Mouse (Mus musculus): ENCODE measurements around the gene Tmem104.

The Tmem104 gene

DNA sequence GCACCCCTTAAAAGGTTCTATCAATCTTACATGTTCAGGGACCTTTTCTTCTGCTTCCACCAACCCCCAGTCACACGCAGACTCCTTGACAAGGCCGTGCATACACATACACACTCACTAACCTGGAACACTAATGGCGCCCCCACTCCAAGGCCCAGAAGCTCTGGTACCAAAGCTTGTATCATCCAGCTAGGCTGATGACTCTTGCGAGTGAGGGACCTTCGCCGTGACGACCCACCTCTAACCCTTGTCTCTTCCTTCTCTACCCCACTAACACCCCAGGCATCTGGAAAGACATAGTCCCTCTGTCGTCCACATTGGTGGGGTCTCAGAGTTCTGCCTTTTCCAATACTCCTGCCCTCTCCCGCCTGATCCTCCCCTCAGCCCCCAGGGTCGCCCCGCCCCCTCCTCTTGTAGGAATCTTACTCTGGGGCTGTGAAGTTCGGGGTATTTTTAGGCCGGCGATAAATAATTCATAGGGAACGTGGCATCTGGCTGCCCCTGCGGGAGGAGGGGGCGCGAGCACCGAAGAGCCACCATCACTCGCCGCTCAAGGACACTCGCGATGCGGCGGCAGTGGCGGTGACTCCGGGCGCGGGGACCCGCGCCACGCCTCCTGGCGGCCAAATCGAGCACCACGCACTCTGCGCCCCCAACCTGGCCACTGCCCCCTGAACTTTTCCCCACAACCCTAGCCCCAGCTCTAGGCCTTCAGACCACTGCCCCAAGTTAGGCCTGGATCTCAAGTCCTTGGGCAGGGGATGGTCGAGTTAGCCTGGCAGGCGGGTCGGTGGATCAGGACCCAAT, 77.8 kb downstream of the Tmem104 start:
- no peak for DNase-seq (ENCODE audit: low spot score in 2 of 2)

DNA sequence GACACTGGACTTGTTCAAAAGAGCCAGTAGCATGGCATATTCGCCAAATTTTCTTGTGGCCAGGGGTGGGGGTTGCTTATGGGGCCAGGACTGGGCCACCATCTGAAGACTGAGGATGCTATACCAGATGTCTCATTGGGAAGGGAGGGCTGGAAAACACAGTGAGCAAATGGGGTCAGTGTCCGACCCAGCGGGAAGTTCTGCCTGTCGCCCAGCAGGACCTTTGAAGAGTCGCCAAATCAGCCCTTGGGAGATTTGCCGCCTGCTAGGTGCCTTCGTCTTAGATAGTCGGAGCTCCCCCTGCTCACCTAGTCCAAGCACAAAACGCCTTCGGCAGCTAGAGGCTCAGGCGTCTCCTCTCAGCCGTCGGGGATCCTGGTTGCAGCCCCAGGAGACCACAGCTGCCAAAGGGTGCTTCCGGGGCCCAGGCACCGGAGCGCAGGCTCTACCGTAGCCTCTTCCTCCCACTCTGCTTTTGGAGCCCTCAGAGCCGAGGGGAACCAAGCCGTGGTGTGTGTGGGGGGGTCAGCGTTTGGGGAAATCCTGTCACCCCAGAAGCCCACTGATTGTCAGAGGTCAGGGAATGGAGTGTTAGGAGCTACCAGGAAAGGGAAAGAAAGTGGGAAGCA, 78.6 kb downstream of the Tmem104 start:
- DNase-seq (ENCODE audit: low spot score in 2 of 2), result no peak

DNA sequence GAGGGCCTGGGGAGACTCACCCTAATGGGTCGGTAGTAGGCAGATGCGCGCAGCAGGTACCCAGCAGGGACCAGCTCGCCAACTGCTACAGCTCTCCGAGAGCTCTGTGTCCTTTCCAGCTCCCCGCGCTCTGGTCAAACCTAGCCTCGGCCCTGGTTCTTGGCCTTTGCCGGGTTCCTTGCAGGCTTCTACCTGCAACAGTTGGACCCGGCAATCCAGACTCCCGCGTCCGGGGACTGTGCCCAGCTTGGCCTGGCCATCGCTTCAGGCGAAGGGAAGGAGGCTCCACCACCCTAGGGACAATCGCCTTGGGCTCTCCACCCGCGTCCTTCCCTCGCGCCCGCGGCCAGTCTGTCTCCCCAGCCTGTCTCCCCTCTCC, 79.1 kb downstream of the Tmem104 start:
- DNase-seq (ENCODE audit: low spot score in 2 of 2), result no peak

DNA sequence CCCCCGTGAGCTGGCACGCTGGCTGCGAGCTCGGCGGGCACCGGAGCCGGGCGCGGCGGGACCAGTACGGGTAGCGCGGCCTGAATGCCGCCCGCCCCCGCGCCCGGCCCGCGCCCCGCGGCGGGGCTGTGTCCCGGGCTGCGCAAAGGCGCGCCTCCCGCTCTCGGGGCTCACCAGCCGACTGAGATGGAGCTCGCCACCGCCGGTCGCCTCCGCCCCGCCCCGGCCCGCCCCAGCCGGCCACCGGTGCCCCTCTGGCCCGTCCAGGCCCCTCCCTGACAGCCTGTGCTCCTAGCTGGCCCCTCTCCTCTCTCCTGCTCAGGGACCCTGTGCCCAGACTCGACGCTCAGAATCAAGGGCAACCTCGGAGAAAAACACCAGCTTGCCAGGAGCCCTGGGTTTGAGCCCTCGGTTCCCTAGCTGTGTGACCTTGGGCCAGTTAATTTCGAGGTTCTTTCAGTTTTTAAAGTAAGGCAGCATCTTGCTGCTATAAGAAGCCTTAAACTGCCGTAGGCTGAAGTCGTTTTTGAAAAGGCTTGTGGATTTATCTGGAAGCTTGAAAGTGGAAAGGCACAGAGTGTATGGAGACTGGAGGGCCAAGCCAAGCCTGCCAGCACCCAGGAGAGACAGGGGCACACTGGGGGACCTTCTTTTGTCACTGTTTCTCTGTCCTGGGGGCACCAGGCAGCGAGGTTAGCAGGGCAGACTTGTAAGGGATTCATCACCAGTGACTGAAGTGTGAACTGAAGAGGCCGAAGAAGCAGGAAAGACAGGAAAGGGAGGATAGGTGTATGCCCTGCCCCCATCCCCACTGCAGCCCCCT, 80.0 kb downstream of the Tmem104 start, which contains the start of gene Grin2c:
Grin2c (minus strand) TSS at position 183 of the 823 bp plus-strand sequence.
- no peak for DNase-seq (ENCODE audit: low spot score in 2 of 2)

DNA sequence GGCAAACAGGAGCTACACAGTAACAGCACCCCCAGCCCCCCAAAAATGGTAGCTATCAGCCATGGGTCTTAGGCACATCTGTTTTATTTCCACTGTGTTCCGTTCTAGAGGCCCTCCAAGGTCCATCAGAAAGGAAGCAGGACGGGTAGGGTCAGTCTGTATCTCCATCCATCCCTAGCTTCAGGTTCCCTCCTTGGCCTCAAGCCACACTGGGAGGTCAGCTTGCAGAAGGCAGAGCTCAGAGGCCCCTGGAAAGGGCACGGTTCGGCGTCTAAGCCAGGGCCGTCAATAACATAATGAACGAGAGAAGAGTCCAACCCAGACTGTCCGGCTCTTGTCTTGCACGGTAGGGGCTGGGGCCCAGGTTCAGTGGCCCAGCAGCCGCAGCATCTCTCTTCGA, 80.7 kb downstream of the Tmem104 start:
- no peak for DNase-seq (ENCODE audit: low spot score in 2 of 2)

DNA sequence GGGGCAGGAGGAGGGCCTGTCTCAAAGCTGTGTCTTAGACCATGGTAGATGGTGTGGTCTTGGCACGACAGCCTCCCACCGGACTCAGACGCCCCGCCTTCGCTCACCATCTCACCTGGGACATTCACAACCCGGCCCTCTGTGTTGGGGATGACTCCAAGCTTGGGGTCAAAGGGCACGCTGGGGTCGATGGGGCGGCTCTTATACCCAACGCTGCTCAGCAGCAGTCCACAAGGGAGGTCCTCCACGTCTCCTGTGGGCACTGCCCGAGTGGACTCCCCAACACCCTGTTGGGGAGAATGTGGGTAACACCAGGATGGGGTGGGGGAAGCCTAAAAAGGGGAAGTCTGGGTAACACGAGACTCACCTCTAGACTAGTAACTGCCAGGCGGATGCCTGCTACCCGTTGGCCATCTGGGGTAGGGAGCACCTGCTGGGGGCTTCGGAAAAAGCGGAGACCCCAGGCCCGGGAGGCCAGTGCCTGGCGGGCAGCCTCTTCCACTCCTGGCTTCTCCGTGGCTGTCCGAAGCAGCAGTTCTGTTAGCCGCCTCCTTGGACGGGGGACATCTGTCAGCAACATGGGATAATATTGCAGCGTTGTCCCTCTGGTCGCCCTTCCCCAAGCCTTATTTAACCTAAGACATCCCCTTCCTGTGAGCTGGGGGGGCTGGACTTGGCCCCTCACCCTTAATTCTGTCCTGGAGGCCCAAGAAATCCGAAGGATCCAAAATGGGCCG, 82.2 kb downstream of the Tmem104 start:
- no peak for DNase-seq (ENCODE audit: low spot score in 2 of 2)

DNA sequence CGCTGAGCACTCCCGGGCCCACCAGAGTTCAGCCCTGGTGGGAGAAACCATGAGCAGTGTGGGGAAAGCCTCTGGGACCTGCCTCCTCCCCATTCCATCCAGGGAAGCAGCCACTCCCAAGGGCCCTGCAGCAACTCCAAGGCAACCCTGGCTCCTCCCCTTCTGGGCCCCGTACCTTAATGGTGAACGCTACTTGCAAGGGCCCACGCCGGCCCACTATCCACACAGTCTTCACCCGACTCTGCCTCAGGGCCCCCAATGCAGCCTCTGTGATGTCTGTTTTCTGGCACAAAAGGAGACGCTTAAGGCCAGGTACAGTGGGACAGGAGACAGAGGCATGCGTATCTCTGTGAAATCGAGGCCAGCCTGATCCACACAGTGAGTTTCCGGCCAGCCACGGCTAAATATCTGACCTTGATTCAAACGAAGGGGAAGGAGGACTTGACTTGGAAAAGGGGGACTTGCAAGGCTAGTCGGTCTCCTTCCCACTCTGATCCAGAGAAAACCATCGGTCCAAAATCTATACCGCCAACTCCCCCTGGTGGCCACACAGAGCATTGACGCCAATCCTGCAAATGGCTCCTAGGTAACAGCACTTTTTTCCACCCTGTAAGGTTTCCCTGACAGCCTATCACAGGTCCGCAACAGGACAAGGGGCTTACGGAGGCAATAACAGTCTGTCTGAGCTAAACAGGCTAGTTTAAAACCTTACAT, 83.0 kb downstream of the Tmem104 start:
- DNase-seq (ENCODE audit: low spot score in 2 of 2), result peak; percentile 69 to 81

DNA sequence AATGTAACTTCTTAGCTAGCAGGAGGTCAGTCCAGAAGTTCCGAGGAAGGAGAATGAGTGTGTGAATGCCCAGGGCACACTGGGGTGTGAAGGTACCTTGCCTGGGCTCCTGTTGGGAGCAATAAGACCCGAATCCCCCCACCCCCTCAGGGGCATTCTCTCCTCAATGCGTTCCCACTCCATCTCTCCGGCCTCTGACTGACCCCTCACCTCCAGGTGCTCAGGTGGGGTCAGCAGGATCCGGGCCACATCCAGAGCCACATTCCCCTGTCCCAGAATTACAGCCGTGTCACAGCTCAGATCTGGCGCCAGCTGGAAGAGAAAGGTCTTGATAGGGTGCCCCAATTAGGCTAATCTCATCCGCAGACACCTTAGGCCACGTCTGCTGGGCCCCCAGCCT, 83.8 kb downstream of the Tmem104 start:
- DNase-seq (ENCODE audit: low spot score in 2 of 2), result no peak

DNA sequence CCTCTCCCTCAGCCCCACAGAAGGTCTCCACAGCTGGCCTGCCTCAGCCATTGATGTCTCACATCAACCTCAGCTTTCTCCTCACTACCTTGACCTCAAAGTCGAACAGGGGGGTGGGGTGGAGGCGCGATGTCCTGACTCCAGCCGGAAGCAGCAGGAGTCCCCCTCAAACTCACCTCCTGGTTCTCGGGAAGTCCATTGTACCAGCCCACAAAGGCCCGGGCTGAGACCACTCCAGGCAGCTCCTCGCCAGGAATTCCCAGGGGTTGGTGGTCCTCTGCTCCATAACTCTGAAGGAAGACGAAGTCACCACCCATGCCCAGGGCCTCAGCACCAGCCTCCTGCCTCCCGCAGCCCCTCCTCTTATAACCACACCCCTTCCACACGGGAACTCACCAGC, 84.2 kb downstream of the Tmem104 start:
- DNase-seq (ENCODE audit: low spot score in 2 of 2), result no peak

DNA sequence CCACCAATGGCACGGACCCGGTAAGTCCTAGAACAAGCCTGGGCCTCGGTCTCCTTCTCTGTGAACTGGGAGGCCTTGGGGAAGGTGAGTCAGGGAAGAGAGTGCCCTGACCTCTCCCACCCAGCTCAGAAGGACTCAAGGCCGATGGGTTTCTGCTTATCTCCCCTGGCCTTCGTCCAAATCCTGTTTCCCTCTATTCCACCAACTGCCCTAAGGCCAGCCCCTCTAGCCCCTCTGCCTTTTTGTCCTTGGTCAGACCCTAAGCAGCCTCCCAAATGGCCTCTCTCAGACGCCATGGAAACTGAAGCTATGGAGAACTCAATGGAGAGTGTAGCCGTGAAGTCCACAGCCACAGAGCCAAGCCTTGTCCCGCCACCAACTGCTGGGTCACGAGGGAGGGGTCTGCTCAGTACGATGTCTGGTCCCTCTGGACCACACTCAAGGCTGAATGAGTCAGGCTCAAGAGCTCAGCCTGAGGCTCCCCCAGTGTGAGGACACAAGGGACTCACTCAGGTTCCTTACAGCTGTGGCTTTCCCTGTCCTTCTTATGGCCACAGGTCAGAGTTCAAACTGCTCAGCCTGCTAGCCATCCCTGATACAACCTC, 85.7 kb downstream of the Tmem104 start:
- no peak for DNase-seq (ENCODE audit: low spot score in 2 of 2)

DNA sequence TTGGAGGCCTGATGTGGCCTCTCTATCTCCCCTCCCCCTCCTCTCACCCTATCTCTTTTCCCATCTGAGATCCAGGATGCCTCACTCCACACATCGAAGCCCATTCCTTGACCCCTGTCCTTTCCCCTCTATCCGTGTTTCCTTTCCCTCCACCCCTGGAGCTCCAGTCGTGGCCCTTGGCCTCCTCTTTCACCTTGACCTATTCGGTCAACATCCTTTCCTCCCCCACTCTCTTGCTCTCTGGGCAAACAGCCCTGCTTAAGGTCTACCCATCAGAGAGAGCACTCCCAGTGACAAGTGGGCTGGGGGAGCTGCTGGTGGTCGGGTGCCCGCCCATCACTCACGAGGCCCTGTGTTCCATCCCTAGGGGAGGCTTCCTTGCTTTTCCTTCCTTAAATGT, 86.4 kb downstream of the Tmem104 start:
- no peak for DNase-seq (ENCODE audit: low spot score in 2 of 2)

DNA sequence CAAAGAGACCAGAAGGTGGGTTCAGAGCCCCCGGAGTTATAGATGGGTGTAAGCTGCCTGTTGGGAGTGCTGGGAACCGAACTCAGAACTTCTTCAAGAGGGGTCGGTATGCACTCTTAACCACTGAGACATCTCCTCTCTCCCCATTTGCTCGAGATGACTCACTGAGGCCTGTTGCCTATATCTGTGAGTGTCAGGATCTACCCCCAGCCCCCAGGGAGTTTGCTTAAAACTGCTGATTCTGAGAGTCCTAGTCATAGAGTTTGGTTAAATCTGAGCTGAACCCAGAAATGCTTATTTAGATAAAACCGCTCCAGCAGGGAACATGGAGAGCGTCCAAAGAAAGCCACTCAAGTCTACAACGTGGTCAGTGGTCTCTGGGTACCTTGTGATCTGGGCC, 86.9 kb downstream of the Tmem104 start:
- no peak for DNase-seq (ENCODE audit: low spot score in 2 of 2)

DNA sequence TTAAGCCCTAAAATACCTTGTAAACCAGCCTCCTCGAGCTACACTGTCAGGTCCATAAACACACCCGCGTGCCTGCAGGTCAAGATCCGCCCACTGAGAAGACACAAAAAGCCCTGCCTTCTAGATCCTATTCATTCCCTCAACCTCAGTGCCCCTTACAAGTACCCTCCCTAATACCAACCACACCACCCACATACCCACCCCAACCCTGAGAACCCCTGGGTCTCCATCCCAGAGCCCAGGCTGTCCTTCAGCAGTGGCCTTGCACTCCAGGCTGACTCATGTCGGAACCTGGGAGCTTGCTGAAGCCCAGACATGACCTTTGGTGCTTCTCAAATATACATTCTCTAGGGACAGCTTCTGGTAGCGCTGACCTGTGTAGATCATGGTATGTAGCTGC, 87.5 kb downstream of the Tmem104 start:
- no peak for DNase-seq (ENCODE audit: low spot score in 2 of 2)

DNA sequence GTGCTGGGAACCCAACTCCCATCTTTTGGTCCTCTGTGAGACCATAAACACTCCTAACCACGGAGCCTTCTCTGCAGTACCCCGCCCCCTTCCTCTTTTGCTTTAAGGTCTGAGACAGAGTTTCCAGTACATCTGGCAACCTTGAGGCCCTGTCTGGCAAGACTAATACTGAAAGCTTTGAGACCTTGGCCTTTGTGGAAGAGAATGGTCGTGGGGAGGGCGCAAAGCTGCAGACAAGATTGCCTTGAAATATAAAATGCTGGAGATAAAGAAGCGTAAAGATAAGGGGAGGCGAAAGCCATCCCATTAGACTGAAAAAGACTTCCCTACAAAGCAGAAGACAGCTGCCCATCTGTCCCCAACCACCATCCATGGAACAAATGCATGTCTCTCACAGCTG, 88.2 kb downstream of the Tmem104 start:
- DNase-seq (ENCODE audit: low spot score in 2 of 2), result no peak

DNA sequence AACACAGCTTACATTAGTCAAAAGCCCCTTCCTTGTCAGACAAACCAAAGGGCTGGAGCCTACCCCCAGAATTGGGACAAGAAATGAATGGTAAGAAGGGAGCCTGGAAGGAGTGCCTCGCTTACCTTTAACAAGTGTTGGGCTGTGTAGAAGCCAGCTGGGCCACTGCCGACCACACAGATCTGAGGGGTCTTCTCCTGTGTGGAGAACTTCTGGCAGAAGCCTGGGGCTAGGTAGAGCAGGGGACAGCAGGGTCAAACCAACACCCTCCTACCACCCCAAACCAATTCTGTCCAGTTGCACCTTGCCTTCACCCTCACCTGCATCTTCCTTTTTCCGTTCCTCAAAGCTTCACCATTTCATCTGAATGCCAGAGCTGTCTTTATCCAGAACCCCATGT, 88.7 kb downstream of the Tmem104 start:
- DNase-seq (ENCODE audit: low spot score in 2 of 2), result no peak

DNA sequence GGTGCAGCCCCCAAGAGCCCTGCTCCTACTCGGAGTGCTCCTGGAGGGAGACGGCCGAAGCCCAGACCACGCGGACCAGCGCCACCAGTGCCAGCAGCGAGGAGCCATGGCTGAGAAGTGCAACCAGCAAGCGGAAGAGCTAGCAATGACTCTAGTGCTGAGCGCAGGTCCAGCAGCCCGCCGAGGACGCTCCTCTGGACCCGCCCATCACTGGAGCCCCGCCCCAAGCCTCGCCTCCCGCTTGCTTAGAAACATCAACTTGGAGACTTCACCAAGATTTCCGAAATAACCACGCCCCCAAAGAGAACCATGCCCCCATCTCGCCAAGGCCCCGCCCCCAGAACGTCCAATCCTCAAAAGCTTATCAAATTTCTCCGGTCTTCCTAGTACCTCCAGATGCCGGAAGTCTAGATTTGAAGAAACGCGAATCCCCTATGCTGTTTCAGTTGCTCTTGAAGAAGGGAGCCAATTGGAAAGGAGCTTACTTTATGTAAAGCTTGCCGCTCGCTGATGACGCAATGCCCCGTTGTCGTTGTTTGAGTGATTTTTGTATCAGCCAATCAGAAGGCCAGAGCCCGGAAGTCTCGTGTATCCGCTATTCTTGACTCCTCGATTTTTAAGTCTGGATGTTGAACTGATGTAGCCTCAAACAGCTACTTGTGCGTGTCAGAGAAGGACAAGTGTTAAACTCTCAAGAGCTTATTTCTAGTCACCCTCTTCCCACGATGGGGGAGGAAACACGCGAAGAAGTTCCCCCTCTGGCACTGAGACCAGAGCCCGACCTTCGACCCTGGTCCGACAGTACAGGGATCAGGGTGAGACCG, 89.7 kb downstream of the Tmem104 start, which contains the start of gene Fdxr:
Fdxr (minus strand) TSS at position 271 of the 824 bp plus-strand sequence.
- DNase-seq (ENCODE audit: low spot score in 2 of 2), result peak; percentile 97 to 98

DNA sequence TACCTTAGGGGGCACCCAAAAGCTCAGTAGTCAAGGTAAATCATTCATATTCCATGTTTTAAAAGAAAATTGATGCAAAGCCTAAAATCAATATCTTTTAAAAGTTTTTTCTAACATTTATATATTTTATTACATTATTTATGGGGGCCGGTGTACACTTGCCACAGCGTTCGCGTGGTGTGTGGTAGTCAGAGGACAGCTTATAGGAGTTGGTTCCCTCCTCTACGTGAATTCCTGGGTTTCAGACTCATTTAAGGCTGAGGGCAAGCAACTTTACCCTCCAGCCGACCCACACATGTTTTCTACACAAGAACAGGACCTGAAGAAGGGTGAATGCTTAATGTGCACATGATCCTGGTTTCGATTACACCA, 90.3 kb downstream of the Tmem104 start:
- DNase-seq (ENCODE audit: low spot score in 2 of 2), result no peak

DNA sequence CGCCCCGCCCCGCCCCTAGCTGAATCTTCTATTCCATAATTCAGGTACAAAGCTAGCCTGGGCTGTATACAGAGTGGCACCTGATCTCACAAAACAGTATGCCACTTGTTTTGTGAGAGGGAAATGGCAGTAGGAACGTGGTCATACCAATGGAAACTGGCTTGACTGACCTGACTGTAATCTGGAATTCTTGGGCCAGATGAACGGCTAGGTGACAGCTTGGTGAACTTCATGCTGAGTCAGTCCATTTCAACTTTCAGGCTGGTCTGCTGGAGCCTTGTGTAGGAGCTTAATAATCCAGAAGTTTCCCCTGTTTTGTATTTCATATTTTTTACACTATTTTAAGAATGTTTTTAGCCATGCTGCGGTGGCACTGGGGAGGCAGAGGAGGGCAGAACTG, 90.9 kb downstream of the Tmem104 start:
- DNase-seq (ENCODE audit: low spot score in 2 of 2), result no peak

DNA sequence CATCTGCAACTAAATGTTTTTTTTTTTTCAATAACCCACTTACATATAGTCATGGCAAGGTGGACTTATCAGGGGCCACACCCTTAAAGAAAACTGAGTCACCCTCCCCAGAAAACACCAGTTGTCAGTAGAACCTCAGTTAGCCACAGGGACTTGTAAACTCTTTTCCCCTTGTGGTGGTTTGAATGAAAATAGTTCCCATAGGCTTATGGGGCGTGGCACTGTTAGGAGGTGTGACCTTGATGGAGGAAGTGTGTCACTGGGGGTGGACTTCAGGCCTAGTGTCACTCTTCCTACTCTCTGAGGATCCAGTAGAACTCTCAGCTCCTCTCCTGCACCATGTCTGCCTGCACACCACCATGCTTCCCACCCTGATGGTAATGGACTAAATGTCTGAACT, 92.4 kb downstream of the Tmem104 start:
- no peak for DNase-seq (ENCODE audit: low spot score in 2 of 2)

DNA sequence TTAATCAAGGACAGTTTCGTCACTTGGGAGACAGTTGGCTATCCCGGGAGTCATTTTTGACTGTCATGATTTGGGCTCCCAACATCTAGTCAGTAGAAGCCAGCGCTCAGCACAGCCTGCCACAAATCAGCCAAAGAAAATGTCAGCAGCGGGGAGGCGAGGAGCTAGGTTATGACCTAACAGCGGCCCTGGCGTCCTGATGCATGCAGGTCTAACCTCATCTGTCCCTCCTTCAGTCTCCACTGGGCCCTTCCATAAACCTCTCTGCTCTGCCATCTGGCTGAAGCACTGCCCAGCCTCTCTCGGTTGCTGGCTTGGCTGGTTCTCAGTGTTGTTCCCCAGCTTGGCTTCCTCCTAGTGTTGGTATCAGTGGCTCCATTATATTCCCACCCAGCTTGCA, 95.0 kb downstream of the Tmem104 start:
- no peak for DNase-seq (ENCODE audit: low spot score in 2 of 2)

Data from urinary bladder, postnatal 4 days (tissue).